Mouse (Mus musculus) midbrain, embryonic 14.5 days (tissue): Measurements from ENCODE around the gene Sema6d. TPM values are rescaled to one million over a fixed set of nuclear protein-coding genes. Genes with fewer than 3 reads are reported as not detected.

Experiments used
- ATAC-seq: fragments of 200-750 bp; cut with Nextera tagmentation; 2 replicates; pipeline ENCODE4 v1.8.0; 2017; ENCODE audit warnings: moderate number of reproducible peaks, moderate library complexity; ENCODE audit not compliant: low FRiP score, low TSS enrichment
- DNase-seq: peaks from one replicate; pipeline ENCODE4 v3.0.0-alpha.2; 2015
- H3K27ac ChIP-seq: fragments of 300-500 bp; sonication (generic); replicated peaks from 2 replicates; pipeline ENCODE4 v1.5.1; 2014; ENCODE audit warnings: mild to moderate bottlenecking, low read depth, low read length, moderate library complexity
- H3K27me3 ChIP-seq: fragments of 300-500 bp; sonication (generic); 2 replicates; pipeline ENCODE4 v1.6.1; 2014; ENCODE audit warnings: low read length, control low read depth, mixed read lengths; ENCODE audit not compliant: control insufficient read depth, insufficient read depth
- H3K36me3 ChIP-seq: fragments of 300-500 bp; sonication (generic); 2 replicates; pipeline ENCODE4 v1.6.1; 2014; ENCODE audit warnings: low read length, control low read depth; ENCODE audit not compliant: control insufficient read depth, insufficient read depth
- H3K4me1 ChIP-seq: fragments of 300-500 bp; sonication (generic); 2 replicates; pipeline ENCODE4 v1.6.1; 2014; ENCODE audit warnings: mild to moderate bottlenecking, antibody characterized with exemption, low read length, control low read depth; ENCODE audit not compliant: control insufficient read depth, insufficient read depth
- H3K4me2 ChIP-seq: fragments of 300-500 bp; sonication (generic); 2 replicates; pipeline ENCODE4 v1.6.1; 2014; ENCODE audit warnings: mild to moderate bottlenecking, low read length, moderate library complexity
- H3K4me3 ChIP-seq: fragments of 300-500 bp; sonication (generic); replicated peaks from 2 replicates; pipeline ENCODE4 v1.5.1; 2014; ENCODE audit warnings: low read depth, low read length
- H3K9ac ChIP-seq: fragments of 300-500 bp; sonication (generic); replicated peaks from 2 replicates; pipeline ENCODE4 v1.6.1; 2014; ENCODE audit warnings: mild to moderate bottlenecking, low read length, moderate library complexity
- H3K9me3 ChIP-seq: fragments of 300-500 bp; sonication (generic); 2 replicates; pipeline ENCODE4 v1.6.1; 2016; ENCODE audit warnings: low read length, control low read depth, mixed read lengths; ENCODE audit not compliant: control insufficient read depth
- WGBS: fragments of 180-500 bp; shearing (Covaris S2); extraction: QIAGEN DNeasy Blood & Tissue Kit; methylation state at CpG from one replicate; pipeline ENCODE4 v1.1.7; 2014; 5-methylcytosine and 5-hydroxymethylcytosine counted together
- polyA plus RNA-seq: library from polyadenylated mRNA; unstranded; fragments of >200 nt; fragmentation: Nextera tagmentation; extraction: Ambion mirVana; gene quantifications from 2 replicates; pipeline ENCODE4 v1.2.1, GENCODE M21; 2014

Gene Sema6d
- polyA plus RNA-seq, 1 experiment from 2014 or later = 24.9 TPM

- H3K27me3 ChIP-seq = no peaks in the 10 kb centered on the region
- no peak overlapping the region for H3K9ac ChIP-seq
- no peak overlapping the region for H3K27ac ChIP-seq
- ATAC-seq (no peak), DNase-seq (peak; percentile 24)
- 64% methylated on average over 5 of the region's 5 CpGs for WGBS
- H3K36me3 ChIP-seq = no peaks in the 10 kb centered on the region
- H3K4me1 ChIP-seq = no peaks in the 10 kb centered on the region; the same call in 1 of the 2 replicates
- H3K4me3 ChIP-seq = no peak overlapping the region
- no peak overlapping the region for H3K4me2 ChIP-seq
- no peaks in the 10 kb centered on the region for H3K9me3 ChIP-seq
Measured at GRCm38 (mm10) chr2:124561668-124562067, 471.9 kb downstream of the Sema6d start.

DNA sequence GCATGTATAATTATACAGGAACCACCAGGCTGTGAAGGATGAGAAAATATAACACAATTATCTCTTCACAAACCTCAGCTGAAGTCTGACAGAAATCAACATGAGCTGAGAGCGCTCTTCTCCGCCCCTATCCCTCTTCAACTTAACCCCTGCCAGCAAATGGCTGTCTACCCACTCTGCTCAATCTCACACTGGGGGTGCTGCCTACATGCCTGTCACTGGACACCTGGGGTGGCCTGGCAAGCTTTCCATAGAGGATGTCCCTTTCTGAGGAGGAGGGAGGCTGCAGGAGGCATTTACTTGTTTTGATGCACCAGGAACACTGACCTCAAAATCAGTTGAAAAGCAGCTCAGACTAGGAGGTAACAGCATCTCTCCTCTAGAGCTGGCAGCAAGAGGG lies 472.3 kb downstream of the Sema6d start:
- DNase-seq (no peak), ATAC-seq (no peak)
- H3K4me3 ChIP-seq = no peak overlapping the region
- H3K4me2 ChIP-seq = no peak overlapping the region
- no peak overlapping the region for H3K27ac ChIP-seq
- H3K9me3 ChIP-seq = no peaks in the 10 kb centered on the region
- H3K36me3 ChIP-seq = no peaks in the 10 kb centered on the region
- no peaks in the 10 kb centered on the region; the same call in 1 of the 2 replicates for H3K4me1 ChIP-seq
- H3K9ac ChIP-seq = no peak overlapping the region
- WGBS = 58% methylated on average over 2 of the region's 2 CpGs
- no peaks in the 10 kb centered on the region for H3K27me3 ChIP-seq

DNA sequence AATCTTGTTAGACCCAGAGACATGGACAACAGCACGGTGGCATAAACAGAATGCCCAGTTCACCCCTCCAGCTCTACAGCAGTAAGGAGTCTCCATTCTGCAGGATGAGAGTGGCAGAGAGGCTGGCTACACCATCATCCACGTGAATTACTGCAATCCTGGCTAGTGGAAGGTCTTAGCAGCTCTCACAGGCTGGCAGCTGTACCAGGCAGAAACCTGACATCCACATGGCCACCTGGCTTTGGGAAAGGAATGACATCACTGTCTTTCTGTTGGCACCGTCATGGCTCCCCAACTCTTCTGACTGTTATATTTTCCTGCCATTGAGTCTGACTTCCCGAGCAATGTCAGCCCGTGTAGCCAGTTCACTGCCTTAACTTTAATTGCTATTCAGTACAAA lies 474.0 kb downstream of the Sema6d start:
- 91% methylated on average over 5 of the region's 5 CpGs for WGBS
- ATAC-seq (no peak), DNase-seq (no peak)
- H3K4me2 ChIP-seq = no peak overlapping the region
- no peak overlapping the region for H3K4me3 ChIP-seq
- no peaks in the 10 kb centered on the region; the same call in 1 of the 2 replicates for H3K4me1 ChIP-seq
- no peak overlapping the region for H3K27ac ChIP-seq
- H3K36me3 ChIP-seq = no peaks in the 10 kb centered on the region
- no peak overlapping the region for H3K9ac ChIP-seq
- H3K27me3 ChIP-seq = no peaks in the 10 kb centered on the region
- no peaks in the 10 kb centered on the region for H3K9me3 ChIP-seq

DNA sequence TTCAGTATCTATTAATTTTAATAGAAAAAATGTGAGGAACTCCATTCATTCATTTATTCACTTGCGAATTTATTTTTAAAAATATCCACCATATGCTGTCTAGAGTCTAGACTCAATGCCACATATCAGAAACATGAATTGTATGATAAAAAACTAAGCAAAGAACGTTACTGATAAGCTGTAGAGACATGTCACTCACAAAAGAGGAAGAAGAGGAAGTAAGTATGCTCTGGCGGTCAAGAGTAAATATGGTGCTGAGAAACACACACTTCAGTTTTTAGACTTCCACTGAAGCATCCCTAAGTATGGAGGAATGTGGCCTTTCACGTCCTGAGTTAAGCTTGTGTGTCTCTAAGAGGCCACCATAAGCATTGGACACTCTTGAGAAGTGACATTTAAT lies 484.0 kb downstream of the Sema6d start:
- DNase-seq (no peak), ATAC-seq (no peak)
- 69% methylated on average over 4 of the region's 4 CpGs for WGBS
- Histone ChIP-seq H3K9ac (no peak overlapping the region), H3K4me3 (no peak overlapping the region), H3K27me3 (no peaks in the 10 kb centered on the region), H3K27ac (no peak overlapping the region), H3K4me1 (no peaks in the 10 kb centered on the region), H3K9me3 (no peaks in the 10 kb centered on the region), H3K36me3 (no peaks in the 10 kb centered on the region), H3K4me2 (no peak overlapping the region)

- 86% methylated on average over 2 of the region's 2 CpGs for WGBS
- Histone ChIP-seq H3K9me3 (no peaks in the 10 kb centered on the region), H3K4me2 (no peak overlapping the region), H3K27ac (no peak overlapping the region), H3K9ac (no peak overlapping the region), H3K4me3 (no peak overlapping the region), H3K27me3 (no peaks in the 10 kb centered on the region), H3K4me1 (no peaks in the 10 kb centered on the region), H3K36me3 (no peaks in the 10 kb centered on the region)
- ATAC-seq (no peak), DNase-seq (no peak)
Measured at GRCm38 (mm10) chr2:124576053-124576452, 486.3 kb downstream of the Sema6d start.

- Histone ChIP-seq H3K9me3 (no peaks in the 10 kb centered on the region), H3K9ac (no peak overlapping the region), H3K36me3 (no peaks in the 10 kb centered on the region), H3K27ac (no peak overlapping the region), H3K4me3 (no peak overlapping the region), H3K27me3 (no peaks in the 10 kb centered on the region), H3K4me2 (no peak overlapping the region), H3K4me1 (no peaks in the 10 kb centered on the region)
- DNase-seq (no peak), ATAC-seq (no peak)
- WGBS = 67% methylated on average over 7 of the region's 7 CpGs
Measured at GRCm38 (mm10) chr2:124583561-124583960, 493.8 kb downstream of the Sema6d start.

DNA sequence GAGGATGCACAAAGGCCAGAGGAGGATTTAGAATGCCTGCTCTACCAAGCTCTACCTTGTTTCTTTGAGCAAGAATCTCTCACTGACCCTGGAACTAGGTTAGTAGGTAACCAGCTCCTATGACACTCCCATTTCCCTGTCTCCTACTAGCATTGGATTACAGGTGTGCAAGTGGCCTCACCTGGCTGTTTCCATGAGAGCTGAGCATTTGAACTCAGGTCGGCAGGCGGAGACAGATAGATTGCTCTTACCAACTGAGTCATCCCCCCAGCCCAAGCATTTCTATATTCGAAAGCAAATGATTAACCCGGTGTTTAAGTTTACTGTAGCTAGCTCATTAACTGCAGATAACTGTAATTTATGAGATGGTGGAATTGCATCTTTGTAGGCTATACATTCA lies 503.0 kb downstream of the Sema6d start:
- ATAC-seq (no peak), DNase-seq (no peak)
- Histone ChIP-seq H3K4me2 (no peak overlapping the region), H3K4me3 (no peak overlapping the region), H3K36me3 (no peaks in the 10 kb centered on the region), H3K27me3 (no peaks in the 10 kb centered on the region), H3K27ac (no peak overlapping the region), H3K4me1 (no peaks in the 10 kb centered on the region), H3K9ac (no peak overlapping the region), H3K9me3 (no peaks in the 10 kb centered on the region)
- WGBS = 96% methylated on average over 4 of the region's 4 CpGs

GRCm38 (mm10) chr2:124599014-124599413 lies 509.2 kb downstream of the Sema6d start:
- H3K9ac ChIP-seq = no peak overlapping the region
- no peaks in the 10 kb centered on the region for H3K4me1 ChIP-seq
- no peak overlapping the region for H3K4me2 ChIP-seq
- 82% methylated on average over 3 of the region's 3 CpGs for WGBS
- DNase-seq = no peak
- ATAC-seq = no peak
- no peak overlapping the region for H3K4me3 ChIP-seq
- H3K36me3 ChIP-seq = no peaks in the 10 kb centered on the region
- no peak overlapping the region for H3K27ac ChIP-seq
- no peaks in the 10 kb centered on the region for H3K27me3 ChIP-seq
- no peaks in the 10 kb centered on the region for H3K9me3 ChIP-seq

DNA sequence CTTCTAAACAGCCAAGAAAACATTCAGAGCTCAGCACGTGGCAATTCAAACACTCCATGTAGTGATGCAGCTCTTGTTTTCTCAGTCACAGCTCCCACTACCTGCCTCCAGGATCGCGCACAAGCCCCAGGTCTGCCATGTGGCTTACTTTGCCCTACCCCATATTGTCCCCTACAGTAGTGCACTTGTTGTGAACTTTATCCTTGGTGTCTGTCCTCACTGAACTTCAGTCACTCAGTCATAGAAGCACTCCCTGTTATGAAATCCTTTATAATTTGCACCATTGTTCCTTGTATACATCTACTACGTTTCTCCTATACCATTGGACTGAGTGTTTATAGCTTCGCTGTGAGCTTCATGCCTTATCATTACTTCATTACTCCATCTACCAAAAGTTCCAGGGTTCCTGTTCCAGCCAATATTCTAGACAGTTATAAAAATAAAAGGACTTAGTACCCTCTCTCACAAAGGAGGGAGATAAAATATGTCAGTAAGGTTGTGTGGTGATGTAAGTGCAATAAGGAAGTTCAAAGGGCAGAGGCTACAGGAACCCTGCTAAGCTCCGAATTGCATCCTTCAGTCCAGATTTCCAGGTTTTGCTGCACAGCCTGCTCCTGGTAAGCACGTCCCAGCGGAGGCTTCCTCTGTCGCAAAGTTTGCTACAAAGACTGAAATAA lies 512.1 kb downstream of the Sema6d start:
- Histone ChIP-seq H3K4me1 (no peaks in the 10 kb centered on the region), H3K36me3 (no peaks in the 10 kb centered on the region), H3K9ac (no peak overlapping the region), H3K27ac (no peak overlapping the region), H3K4me2 (no peak overlapping the region), H3K4me3 (no peak overlapping the region), H3K9me3 (no peaks in the 10 kb centered on the region), H3K27me3 (no peaks in the 10 kb centered on the region)
- DNase-seq (no peak), ATAC-seq (no peak)
- WGBS = 79% methylated on average over 9 of the region's 9 CpGs
